Mouse (Mus musculus) hindbrain, embryonic 14.5 days (tissue): Measurements from ENCODE around the gene Jazf1. TPM values are rescaled to one million over a fixed set of nuclear protein-coding genes. Genes with fewer than 3 reads are reported as not detected.

ENCODE experiments used
- ATAC-seq: fragments of 200-750 bp; cut with Nextera tagmentation; 2 replicates; pipeline ENCODE4 v1.8.0; 2017; ENCODE audit warnings: moderate number of reproducible peaks, mild to moderate bottlenecking, moderate TSS enrichment, moderate library complexity; ENCODE audit not compliant: low FRiP score
- DNase-seq: peaks from one replicate; pipeline ENCODE4 v3.0.0-alpha.2; 2015; ENCODE audit warnings: low spot score
- H3K27ac ChIP-seq: fragments of 300-500 bp; sonication (generic); 2 replicates; pipeline ENCODE4 v1.5.1; 2014; ENCODE audit warnings: mild to moderate bottlenecking, moderate library complexity
- H3K27me3 ChIP-seq: fragments of 300-500 bp; sonication (generic); 2 replicates; pipeline ENCODE4 v1.6.1; 2014; ENCODE audit warnings: mild to moderate bottlenecking, low read length, mixed read lengths; ENCODE audit not compliant: control insufficient read depth, insufficient read depth
- H3K36me3 ChIP-seq: fragments of 300-500 bp; sonication (generic); replicated peaks from 2 replicates; pipeline ENCODE4 v1.6.1; 2014; ENCODE audit not compliant: control insufficient read depth, insufficient read depth
- H3K4me1 ChIP-seq: fragments of 300-500 bp; sonication (generic); replicated peaks from 2 replicates; pipeline ENCODE4 v1.6.1; 2014; ENCODE audit warnings: antibody characterized with exemption, low read length, mixed read lengths; ENCODE audit not compliant: control insufficient read depth, insufficient read depth
- H3K4me2 ChIP-seq: fragments of 300-500 bp; sonication (generic); replicated peaks from 2 replicates; pipeline ENCODE4 v1.6.1; 2014; ENCODE audit warnings: mild to moderate bottlenecking, moderate library complexity
- H3K4me3 ChIP-seq: fragments of 300-500 bp; sonication (generic); replicated peaks from 2 replicates; pipeline ENCODE4 v1.5.1; 2014; ENCODE audit warnings: mild to moderate bottlenecking, low read length
- H3K9ac ChIP-seq: fragments of 300-500 bp; sonication (generic); 2 replicates; pipeline ENCODE4 v1.6.1; 2014
- H3K9me3 ChIP-seq: fragments of 300-500 bp; sonication (generic); 2 replicates; pipeline ENCODE4 v1.6.1; 2016; ENCODE audit warnings: low read length; ENCODE audit not compliant: control insufficient read depth
- WGBS: fragments of 180-500 bp; shearing (Covaris S2); extraction: QIAGEN DNeasy Blood & Tissue Kit; methylation state at CpG from one replicate; pipeline ENCODE4 v1.1.7; 2014; 5-methylcytosine and 5-hydroxymethylcytosine counted together
- polyA plus RNA-seq: library from polyadenylated mRNA; unstranded; fragments of >200 nt; fragmentation: Nextera tagmentation; extraction: Ambion mirVana; gene quantifications from 2 replicates; pipeline ENCODE4 v1.2.1, GENCODE M21; 2014

Jazf1 gene
- polyA plus RNA-seq, 1 experiment from 2014 or later, result 56.2 TPM

- WGBS, result 72% methylated on average over 5 of the region's 5 CpGs
- ATAC-seq, result no peak
- H3K9ac ChIP-seq, result no peak overlapping the region
- H3K4me3 ChIP-seq, result no peak overlapping the region
- H3K4me2 ChIP-seq, result no peak overlapping the region
- no peak overlapping the region for H3K27ac ChIP-seq
- peaks cover 6% of the 10 kb centered on the region; the same call in 1 of the 2 replicates for H3K4me1 ChIP-seq
- DNase-seq, result no peak
- H3K9me3 ChIP-seq, result no peaks in the 10 kb centered on the region
- H3K27me3 ChIP-seq, result no peaks in the 10 kb centered on the region
- no peaks in the 10 kb centered on the region for H3K36me3 ChIP-seq
These were observed 156.1 kb downstream of the Jazf1 start for GRCm38 (mm10) chr6:52912143-52912918.

- Histone ChIP-seq H3K27ac (no peak overlapping the region), H3K4me3 (no peak overlapping the region), H3K36me3 (no peaks in the 10 kb centered on the region), H3K9me3 (no peaks in the 10 kb centered on the region), H3K4me1 (0 out of 2 replicates have a peak, but pooled peaks cover 6% of the 10 kb centered on the region), H3K4me2 (no peak overlapping the region), H3K9ac (no peak overlapping the region), H3K27me3 (no peaks in the 10 kb centered on the region)
- no peak for ATAC-seq
- no peak for DNase-seq
- 71% methylated on average over 5 of the region's 5 CpGs for WGBS
These were observed 161.6 kb downstream of the Jazf1 start for GRCm38 (mm10) chr6:52906801-52907200.

- Histone ChIP-seq H3K4me3 (no peak overlapping the region), H3K9ac (no peak overlapping the region), H3K4me2 (no peak overlapping the region), H3K4me1 (0 out of 2 replicates have a peak, but pooled peaks cover 3% of the 10 kb centered on the region), H3K27ac (no peak overlapping the region), H3K27me3 (no peaks in the 10 kb centered on the region), H3K36me3 (no peaks in the 10 kb centered on the region), H3K9me3 (no peaks in the 10 kb centered on the region)
- WGBS, result 84% methylated on average over 3 of the region's 3 CpGs
- DNase-seq, result no peak
- no peak for ATAC-seq
These were observed 163.3 kb downstream of the Jazf1 start for GRCm38 (mm10) chr6:52905100-52905499.

- no peaks in the 10 kb centered on the region for H3K4me1 ChIP-seq
- H3K4me2 ChIP-seq, result no peak overlapping the region
- no peak overlapping the region for H3K4me3 ChIP-seq
- WGBS, result 88% methylated on average over 4 of the region's 4 CpGs
- no peak overlapping the region for H3K9ac ChIP-seq
- no peaks in the 10 kb centered on the region for H3K36me3 ChIP-seq
- DNase-seq (no peak), ATAC-seq (no peak)
- no peak overlapping the region for H3K27ac ChIP-seq
- H3K9me3 ChIP-seq, result no peaks in the 10 kb centered on the region
- no peaks in the 10 kb centered on the region for H3K27me3 ChIP-seq
These were observed 165.0 kb downstream of the Jazf1 start for GRCm38 (mm10) chr6:52903226-52903960.

DNA sequence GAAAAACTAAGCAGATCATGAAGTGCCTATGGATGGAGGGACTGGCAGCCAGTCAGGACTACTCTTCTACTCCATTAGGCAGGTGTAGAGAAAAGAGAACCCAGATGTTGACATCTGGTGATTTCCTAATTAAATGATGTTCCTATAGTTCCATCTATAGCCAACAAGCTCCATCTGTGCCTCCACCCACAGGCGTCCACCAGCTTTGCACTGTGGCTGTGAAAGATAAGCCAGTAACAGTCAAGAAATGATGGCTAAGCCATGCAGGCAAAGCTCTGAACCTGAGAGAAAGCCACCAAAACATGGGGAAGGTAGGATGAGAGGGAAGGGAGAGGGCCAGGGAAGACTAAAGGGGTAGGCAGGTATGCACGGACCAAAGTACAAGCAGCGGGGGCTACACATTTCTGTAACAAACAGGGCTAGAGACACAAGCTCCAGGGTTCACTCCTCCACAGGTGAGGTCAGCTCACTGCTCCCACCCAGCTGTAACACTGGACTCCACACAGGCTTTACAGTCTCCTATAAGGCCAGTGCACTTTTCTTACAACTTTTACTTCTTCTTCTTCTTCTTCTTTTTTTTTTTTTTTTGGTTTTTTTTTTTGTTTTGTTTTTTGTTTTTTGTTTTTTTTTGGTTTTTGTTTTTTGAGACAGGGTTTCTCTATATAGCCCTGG is 168.7 kb downstream of the Jazf1 start:
- H3K4me2 ChIP-seq, result no peak overlapping the region
- H3K4me1 ChIP-seq, result peaks cover 7% of the 10 kb centered on the region
- no peaks in the 10 kb centered on the region for H3K27me3 ChIP-seq
- H3K36me3 ChIP-seq, result no peaks in the 10 kb centered on the region
- H3K9me3 ChIP-seq, result no peaks in the 10 kb centered on the region
- WGBS, result 94% methylated on average over 3 of the region's 3 CpGs
- ATAC-seq (no peak), DNase-seq (no peak)
- no peak overlapping the region for H3K9ac ChIP-seq
- no peak overlapping the region for H3K27ac ChIP-seq
- H3K4me3 ChIP-seq, result no peak overlapping the region

- H3K4me1 ChIP-seq, result peaks cover 23% of the 10 kb centered on the region
- H3K9ac ChIP-seq, result no peak overlapping the region
- no peaks in the 10 kb centered on the region for H3K36me3 ChIP-seq
- no peak overlapping the region for H3K4me3 ChIP-seq
- H3K4me2 ChIP-seq, result peak overlapping the region; percentile 25; the same call in 1 of the 2 replicates
- ATAC-seq, result no peak
- no peak for DNase-seq
- WGBS, result 59% methylated on average over 4 of the region's 4 CpGs
- H3K9me3 ChIP-seq, result no peaks in the 10 kb centered on the region
- H3K27me3 ChIP-seq, result no peaks in the 10 kb centered on the region
- peak overlapping the region; percentile 60 for H3K27ac ChIP-seq
These were observed 173.4 kb downstream of the Jazf1 start for GRCm38 (mm10) chr6:52895075-52895474.

- Histone ChIP-seq H3K4me2 (peak overlapping the region; percentile 25; the same call in 1 of the 2 replicates), H3K27me3 (no peaks in the 10 kb centered on the region), H3K4me3 (no peak overlapping the region), H3K36me3 (no peaks in the 10 kb centered on the region), H3K9ac (no peak overlapping the region), H3K9me3 (no peaks in the 10 kb centered on the region), H3K27ac (peak overlapping the region; percentile 60), H3K4me1 (peaks cover 23% of the 10 kb centered on the region)
- 24% methylated on average over 13 of the region's 13 CpGs for WGBS
- ATAC-seq, result peak; percentile 59; the same call in 1 of the 2 replicates
- peak; percentile 33 for DNase-seq
These were observed 174.0 kb downstream of the Jazf1 start for GRCm38 (mm10) chr6:52894501-52894823.

- peak overlapping the region; percentile 25; the same call in 1 of the 2 replicates for H3K4me2 ChIP-seq
- WGBS, result 27% methylated on average over 9 of the region's 9 CpGs
- no peaks in the 10 kb centered on the region for H3K27me3 ChIP-seq
- H3K9ac ChIP-seq, result no peak overlapping the region
- peak overlapping the region; percentile 60; the same call in 1 of the 2 replicates for H3K27ac ChIP-seq
- H3K36me3 ChIP-seq, result no peaks in the 10 kb centered on the region
- no peaks in the 10 kb centered on the region for H3K9me3 ChIP-seq
- H3K4me3 ChIP-seq, result no peak overlapping the region
- ATAC-seq (peak; percentile 79; the same call in 1 of the 2 replicates), DNase-seq (no peak)
- peaks cover 23% of the 10 kb centered on the region for H3K4me1 ChIP-seq
These were observed 174.5 kb downstream of the Jazf1 start for GRCm38 (mm10) chr6:52893811-52894500.
